Mouse (Mus musculus): ENCODE measurements around the gene Tmem19.

GRCm38 (mm10) chr10:115307331-115307875, 54.9 kb downstream of the Tmem19 start:
- no peak for TF ChIP-seq POLR2A (IDR thresholded peaks at IDR 0.05; ENCODE audit: insufficient read depth, low read length)
- TF ChIP-seq EP300 (IDR thresholded peaks at IDR 0.05; ENCODE audit: insufficient read depth, low read depth, low read length) = no peak
- TF ChIP-seq CTCF (IDR thresholded peaks at IDR 0.05; ENCODE audit: low read depth, low read length) = no peak
